Mouse (Mus musculus) liver, postnatal 0 days (tissue): ENCODE measurements around the gene Fndc7. TPM values are rescaled to one million over a fixed set of nuclear protein-coding genes. Genes with fewer than 3 reads are reported as not detected.

ENCODE experiments used
- ATAC-seq: fragments of 200-750 bp; cut with Nextera tagmentation; 2 replicates; pipeline ENCODE4 v1.8.0; 2017; ENCODE audit warnings: mild to moderate bottlenecking, moderate library complexity
- DNase-seq: peaks from one replicate; pipeline ENCODE4 v3.0.0-alpha.2; 2016
- H3K27ac ChIP-seq: fragments of 300-500 bp; sonication (generic); 2 replicates; pipeline ENCODE4 v1.5.1; 2014; ENCODE audit warnings: antibody characterized with exemption, moderate library complexity, mild to moderate bottlenecking, low read depth
- H3K27me3 ChIP-seq: fragments of 300-500 bp; sonication (generic); 2 replicates; pipeline ENCODE4 v1.6.1; 2014; ENCODE audit warnings: low read length, control low read depth, mixed read lengths; ENCODE audit not compliant: insufficient read depth
- H3K36me3 ChIP-seq: fragments of 300-500 bp; sonication (generic); replicated peaks from 2 replicates; pipeline ENCODE4 v1.6.1; 2014; ENCODE audit warnings: mild to moderate bottlenecking, control low read depth, low read length, moderate library complexity, mixed read lengths; ENCODE audit not compliant: insufficient read depth
- H3K4me1 ChIP-seq: fragments of 300-500 bp; sonication (generic); 2 replicates; pipeline ENCODE4 v1.6.1; 2014; ENCODE audit warnings: antibody characterized with exemption, mild to moderate bottlenecking, control low read depth; ENCODE audit not compliant: insufficient read depth
- H3K4me2 ChIP-seq: fragments of 300-500 bp; sonication (generic); 2 replicates; pipeline ENCODE4 v1.6.1; 2014; ENCODE audit warnings: low read depth, mild to moderate bottlenecking, low read length, moderate library complexity, mixed read lengths
- H3K4me3 ChIP-seq: fragments of 300-500 bp; sonication (generic); 2 replicates; pipeline ENCODE4 v1.5.1; 2014; ENCODE audit warnings: low read depth, low read length
- H3K9ac ChIP-seq: fragments of 300-500 bp; sonication (generic); replicated peaks from 2 replicates; pipeline ENCODE4 v1.6.1; 2014; ENCODE audit warnings: mild to moderate bottlenecking, moderate library complexity
- H3K9me3 ChIP-seq: fragments of 300-500 bp; sonication (generic); 2 replicates; pipeline ENCODE4 v1.6.1; 2016; ENCODE audit warnings: mild to moderate bottlenecking, control low read depth, low read length, mixed read lengths
- CTCF ChIP-seq: sonication (generic); IDR thresholded peaks from 2 replicates; pipeline ENCODE4 v1.5.1; 2016; ENCODE audit warnings: antibody characterized with exemption, low read depth
- EP300 ChIP-seq: IDR thresholded peaks from 2 replicates; pipeline ENCODE4 v1.6.1; 2016; ENCODE audit warnings: antibody characterized with exemption, low read depth, mild to moderate bottlenecking
- WGBS: fragments of 180-500 bp; shearing (Covaris S2); extraction: QIAGEN DNeasy Blood & Tissue Kit; methylation state at CpG from one replicate; pipeline ENCODE4 v1.1.7; 2014; ENCODE audit not compliant: insufficient replicate concordance; 5-methylcytosine and 5-hydroxymethylcytosine counted together
- polyA plus RNA-seq: library from polyadenylated mRNA; unstranded; fragments of >200 nt; fragmentation: Nextera tagmentation; extraction: Ambion mirVana; gene quantifications from 2 replicates; pipeline ENCODE4 v1.2.1, GENCODE M21; 2015

Gene Fndc7
- polyA plus RNA-seq, 1 experiment from 2014 or later, result 0.09 TPM

GRCm38 (mm10) chr3:108853266-108853665 lies 36.5 kb downstream of the Fndc7 start:
- Histone ChIP-seq H3K27me3 (no peaks in the 10 kb centered on the region), H3K9ac (no peak overlapping the region), H3K4me3 (no peak overlapping the region), H3K4me2 (no peak overlapping the region), H3K4me1 (no peaks in the 10 kb centered on the region), H3K27ac (no peak overlapping the region), H3K9me3 (no peaks in the 10 kb centered on the region), H3K36me3 (no peaks in the 10 kb centered on the region)
- DNase-seq (no peak), ATAC-seq (no peak)
- TF ChIP-seq EP300 (no peak), CTCF (no peak)
- WGBS, result 56% methylated on average over 1 of the region's 1 CpGs

GRCm38 (mm10) chr3:108851996-108852697 lies 37.7 kb downstream of the Fndc7 start:
- no peak overlapping the region for H3K4me2 ChIP-seq
- H3K4me3 ChIP-seq, result no peak overlapping the region
- TF ChIP-seq EP300 (no peak), CTCF (no peak)
- no peak for ATAC-seq
- H3K4me1 ChIP-seq, result no peaks in the 10 kb centered on the region
- no peaks in the 10 kb centered on the region for H3K36me3 ChIP-seq
- H3K9ac ChIP-seq, result no peak overlapping the region
- H3K9me3 ChIP-seq, result no peaks in the 10 kb centered on the region
- H3K27me3 ChIP-seq, result no peaks in the 10 kb centered on the region
- 76% methylated on average over 6 of the region's 6 CpGs for WGBS
- DNase-seq, result no peak
- no peak overlapping the region for H3K27ac ChIP-seq

- H3K4me1 ChIP-seq, result no peaks in the 10 kb centered on the region
- H3K27ac ChIP-seq, result no peak overlapping the region
- no peaks in the 10 kb centered on the region for H3K27me3 ChIP-seq
- no peak overlapping the region for H3K4me3 ChIP-seq
- ATAC-seq (no peak), DNase-seq (no peak)
- TF ChIP-seq CTCF, result no peak
- TF ChIP-seq EP300, result no peak
- no peak overlapping the region for H3K9ac ChIP-seq
- no peaks in the 10 kb centered on the region for H3K9me3 ChIP-seq
- WGBS, result 51% methylated on average over 3 of the region's 3 CpGs
- H3K36me3 ChIP-seq, result no peaks in the 10 kb centered on the region
- no peak overlapping the region for H3K4me2 ChIP-seq
These were observed 38.3 kb downstream of the Fndc7 start for GRCm38 (mm10) chr3:108851554-108851953.

- no peak overlapping the region for H3K4me3 ChIP-seq
- H3K9me3 ChIP-seq, result no peaks in the 10 kb centered on the region
- no peak overlapping the region for H3K4me2 ChIP-seq
- H3K4me1 ChIP-seq, result no peaks in the 10 kb centered on the region
- H3K9ac ChIP-seq, result no peak overlapping the region
- no peak overlapping the region for H3K27ac ChIP-seq
- DNase-seq (no peak), ATAC-seq (peak; percentile 58)
- TF ChIP-seq EP300 (no peak), CTCF (no peak)
- H3K36me3 ChIP-seq, result no peaks in the 10 kb centered on the region
- 54% methylated on average over 2 of the region's 2 CpGs for WGBS
- H3K27me3 ChIP-seq, result no peaks in the 10 kb centered on the region
These were observed 38.7 kb downstream of the Fndc7 start for GRCm38 (mm10) chr3:108851075-108851474.

GRCm38 (mm10) chr3:108850506-108850905 lies 39.3 kb downstream of the Fndc7 start:
- Histone ChIP-seq H3K9me3 (no peaks in the 10 kb centered on the region), H3K27me3 (no peaks in the 10 kb centered on the region), H3K4me3 (no peak overlapping the region), H3K27ac (no peak overlapping the region), H3K4me1 (no peaks in the 10 kb centered on the region), H3K4me2 (no peak overlapping the region), H3K9ac (no peak overlapping the region), H3K36me3 (no peaks in the 10 kb centered on the region)
- 25% methylated on average over 3 of the region's 3 CpGs for WGBS
- DNase-seq (peak; percentile 29), ATAC-seq (peak; percentile 45)
- TF ChIP-seq EP300, result no peak
- no peak for TF ChIP-seq CTCF

GRCm38 (mm10) chr3:108846616-108847015 lies 43.2 kb downstream of the Fndc7 start:
- ATAC-seq, result no peak
- 69% methylated on average over 3 of the region's 3 CpGs for WGBS

More at GRCm38 (mm10) chr3:108846616-108847015, 43.2 kb downstream of the Fndc7 start:
- TF ChIP-seq CTCF (no peak), EP300 (no peak)
- Histone ChIP-seq H3K36me3 (no peaks in the 10 kb centered on the region), H3K27me3 (no peaks in the 10 kb centered on the region), H3K4me1 (no peaks in the 10 kb centered on the region), H3K4me2 (no peak overlapping the region), H3K27ac (no peak overlapping the region), H3K4me3 (no peak overlapping the region), H3K9ac (no peak overlapping the region), H3K9me3 (no peaks in the 10 kb centered on the region)
- no peak for DNase-seq
